Mouse (Mus musculus) monocyte, adult 59 days (primary cell): ENCODE data around the gene Il1r2. TPM values are rescaled to one million over a fixed set of nuclear protein-coding genes. Genes with fewer than 3 reads are reported as not detected.

Source experiments
- total RNA-seq, 2 experiments: library from RNA; stranded (reverse); gene quantifications; one replicate each; pipeline ENCODE4 v1.2.4; 2023

Gene Il1r2
- total RNA-seq, result 10 to 100 TPM; 48.1 to 56.6 TPM

GRCm38 (mm10) chr1:40073779-40074178, at the start of gene Il1r2:
Gene Il1r2, plus strand, starts transcription at chr1:40074079.

Other genes with a start within 250 kb of the Il1r2 start
- 100 to 1,000 TPM; 257 to 269 TPM for gene Map4k4, start 173.2 kb upstream of the Il1r2 start, total RNA-seq
- gene Il1r1, start 151.0 kb downstream of the Il1r2 start, total RNA-seq, result 1 to 10 TPM; 3.7 to 5.3 TPM